Mouse (Mus musculus) embryo, embryonic 11.5 days (tissue): ENCODE measurements around the gene Myo9a.

ENCODE experiments used
- DNase-seq: peaks from one replicate; pipeline ENCODE4 v3.0.0-alpha.2; 2012; ENCODE audit warnings: low read depth, low spot score

The Myo9a gene

DNA sequence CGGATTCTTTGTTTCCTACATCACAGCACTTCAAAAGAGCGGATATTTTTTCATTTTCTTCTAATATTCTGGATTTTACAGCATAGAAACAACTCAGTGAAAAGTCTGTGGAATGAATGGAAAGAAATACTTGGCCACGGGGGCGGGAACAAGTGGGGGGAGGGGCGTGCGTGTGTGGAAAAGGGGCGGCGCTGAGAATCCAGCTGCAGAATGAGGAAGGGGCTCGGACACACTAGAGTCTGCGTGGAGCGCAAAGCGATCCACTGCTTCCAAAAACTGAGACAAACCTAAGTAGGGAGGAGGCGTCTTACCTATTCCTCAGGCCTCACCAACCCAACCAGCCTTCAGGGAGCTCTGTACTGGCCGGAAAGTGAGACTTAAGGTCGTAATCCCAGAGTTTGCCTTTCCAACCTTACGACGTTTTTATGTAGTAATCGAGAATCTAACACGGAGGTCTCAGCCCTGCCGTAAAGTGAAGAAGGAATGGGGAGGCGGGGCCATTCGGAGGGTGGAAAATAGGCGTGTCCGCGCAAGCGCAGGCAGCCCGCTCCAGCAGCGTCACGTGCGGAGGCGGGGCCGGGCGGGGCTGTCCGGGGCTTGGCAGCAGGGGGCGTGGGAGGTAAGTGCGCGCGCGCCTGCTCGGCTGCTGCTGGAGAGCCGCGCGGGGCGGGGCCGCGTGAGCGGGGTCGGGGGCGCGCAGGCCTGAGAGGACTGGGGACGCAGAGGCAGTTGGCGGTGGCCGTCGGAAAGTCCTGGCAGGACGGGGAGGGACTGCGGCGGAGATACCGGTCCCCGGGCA, at the start of gene Myo9a, which contains the start of gene Senp8:
Gene Myo9a (plus strand): TSS at position 630 of the 799 bp plus-strand sequence.
Gene Senp8 (minus strand): TSS at position 444 of the 799 bp plus-strand sequence.
- DNase-seq, result peak; percentile 98

DNA sequence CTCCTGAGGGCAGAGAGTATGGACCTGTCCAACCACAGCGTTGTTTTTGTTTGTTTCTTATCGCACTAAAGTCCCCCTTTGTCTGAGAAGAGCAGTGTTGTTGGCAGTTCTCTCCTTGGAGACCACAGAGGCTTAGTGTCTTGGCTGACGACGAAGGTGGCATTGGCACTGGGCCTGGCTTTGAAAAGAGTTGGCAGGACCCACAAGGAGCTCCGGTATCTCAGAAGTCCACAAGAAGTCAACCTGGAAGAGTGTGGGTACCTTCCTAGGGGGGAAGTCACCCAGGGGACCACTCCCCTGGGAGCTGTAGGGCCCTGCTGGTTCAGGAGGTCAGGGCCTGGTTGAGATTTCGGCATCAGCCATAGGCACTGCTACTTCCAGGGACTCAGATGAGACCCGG, 49.6 kb upstream of the Myo9a start:
- no peak for DNase-seq

DNA sequence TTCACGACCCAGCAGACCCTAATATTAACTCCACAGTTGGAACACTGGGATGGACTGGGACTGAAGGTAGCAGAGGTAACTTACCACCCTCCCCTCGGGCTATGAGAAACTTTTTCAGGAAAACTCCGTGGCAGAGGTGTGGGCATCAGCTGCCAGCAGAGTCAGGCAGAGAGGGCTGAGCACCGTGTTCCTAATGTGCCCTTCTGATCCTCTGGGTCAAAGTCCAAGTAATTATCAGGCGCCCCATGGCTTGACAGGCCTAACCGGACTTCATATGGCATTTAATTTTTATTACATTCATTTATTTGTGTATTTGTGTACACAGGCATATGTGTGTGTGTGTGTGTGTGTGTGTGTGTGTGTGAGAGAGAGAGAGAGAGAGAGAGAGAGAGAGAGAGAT, 47.6 kb upstream of the Myo9a start:
- no peak for DNase-seq

DNA sequence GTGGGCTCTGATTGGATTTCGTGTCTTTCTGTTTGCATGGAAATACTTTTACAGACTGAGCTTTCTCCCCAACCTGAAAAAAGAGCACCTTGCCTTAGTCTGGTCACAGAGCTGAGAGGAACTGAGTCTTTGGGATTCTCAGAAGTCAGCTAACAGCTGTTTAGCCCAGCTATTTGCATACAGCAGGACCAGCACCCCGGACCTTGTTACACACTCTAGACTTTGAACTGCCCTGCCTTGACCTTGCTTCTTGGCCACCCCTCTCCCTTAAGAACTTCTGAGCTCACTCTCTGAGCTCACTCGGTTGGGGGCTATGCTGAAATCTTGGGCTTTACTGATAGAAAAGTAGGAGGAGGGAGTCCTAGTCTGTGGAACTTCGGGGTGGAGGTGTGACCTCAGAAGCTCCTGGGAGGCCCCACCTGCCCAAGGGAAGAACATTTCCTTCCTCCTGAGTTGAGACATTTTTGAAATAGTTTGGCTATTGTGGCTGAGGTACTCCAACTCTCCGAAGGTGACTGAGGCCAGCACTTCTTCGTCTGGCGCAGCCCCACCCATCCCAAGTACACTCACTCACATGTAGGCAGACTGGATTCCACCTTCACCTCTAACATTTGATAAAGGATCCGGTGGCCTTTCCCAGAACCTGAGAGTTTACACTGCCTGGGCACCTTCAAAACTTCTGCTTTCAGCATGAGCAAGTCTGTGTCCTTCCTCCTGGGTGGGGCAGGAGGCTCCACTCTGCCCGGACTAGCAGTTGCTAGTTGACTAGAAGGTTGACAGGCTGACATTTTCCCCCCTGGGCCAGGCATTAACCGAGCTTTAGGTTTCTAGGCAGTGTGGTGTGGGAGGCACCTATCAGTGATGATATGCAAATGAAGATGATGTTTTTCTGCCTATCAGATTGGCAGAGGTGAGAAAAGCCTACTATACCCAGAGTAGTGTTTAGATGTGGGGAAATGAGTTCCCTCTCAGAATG, 43.6 kb upstream of the Myo9a start:
- DNase-seq, result no peak

DNA sequence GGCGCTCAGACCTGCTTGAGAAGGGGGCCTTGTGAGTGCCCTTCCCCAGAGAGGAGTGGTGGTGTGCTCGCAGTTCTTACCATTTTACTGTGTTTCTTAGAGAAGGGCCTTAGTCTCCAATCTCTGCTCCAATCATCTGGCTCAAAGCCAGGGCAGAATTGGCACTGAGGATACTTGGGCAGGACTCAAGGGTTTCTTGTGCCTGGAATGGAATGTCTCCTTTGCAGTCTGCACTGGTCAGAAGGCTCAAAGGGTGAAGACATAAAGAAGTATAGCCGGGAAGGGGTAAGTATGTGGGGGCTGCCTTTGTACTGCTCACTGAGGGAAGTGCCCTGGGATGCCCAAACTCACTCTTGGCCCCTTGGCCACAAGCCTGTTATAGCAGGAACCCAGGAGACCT, 41.5 kb upstream of the Myo9a start:
- no peak for DNase-seq

DNA sequence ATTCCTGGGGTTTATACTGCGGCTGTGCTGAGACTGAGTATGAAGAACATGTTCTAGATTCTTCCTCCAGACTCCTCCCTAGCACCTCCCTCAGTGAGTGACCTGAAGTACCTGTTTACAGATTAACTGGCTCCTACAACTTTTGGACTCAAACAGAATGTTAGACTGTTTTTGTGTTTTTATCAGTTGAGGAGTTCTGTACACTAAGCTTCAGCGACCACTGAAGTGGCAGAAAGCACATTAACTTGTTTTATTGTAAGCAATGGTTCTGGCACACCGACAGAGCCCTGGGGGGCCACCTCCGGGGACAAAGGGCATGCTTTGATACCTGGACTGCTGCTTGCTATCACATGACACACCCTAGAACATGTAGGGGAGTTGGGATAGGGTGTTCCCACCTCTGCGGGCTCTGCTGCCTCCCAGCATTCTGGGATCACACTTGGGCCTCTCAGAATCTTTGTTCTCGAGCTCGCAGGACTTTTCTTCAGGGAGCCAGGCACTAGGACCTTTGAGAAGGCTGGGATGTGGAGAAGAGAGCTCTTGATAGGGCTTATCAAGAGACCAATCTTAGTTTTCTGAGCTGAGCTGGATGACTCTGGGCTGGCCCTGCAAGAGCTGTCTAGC, 34.3 kb upstream of the Myo9a start:
- no peak for DNase-seq

DNA sequence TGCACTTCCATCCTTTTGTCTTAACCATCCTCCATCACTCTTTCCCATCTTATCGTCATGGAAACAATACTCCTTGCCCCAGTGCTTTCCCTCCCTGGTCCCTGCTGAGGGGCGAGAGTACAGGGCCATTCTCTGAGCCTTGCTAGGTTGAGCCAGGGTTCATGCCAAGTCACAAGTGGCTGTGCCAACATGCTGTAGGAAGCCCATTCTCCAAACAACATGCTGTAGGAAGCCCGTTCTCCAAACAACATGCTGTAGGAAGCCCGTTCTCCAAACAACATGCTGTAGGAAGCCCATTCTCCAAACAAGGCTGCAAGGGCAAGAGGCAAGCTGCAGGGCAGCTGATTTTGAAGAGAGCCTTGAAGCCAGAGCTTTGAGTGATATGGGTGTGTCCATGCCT, 32.5 kb upstream of the Myo9a start:
- DNase-seq, result no peak

DNA sequence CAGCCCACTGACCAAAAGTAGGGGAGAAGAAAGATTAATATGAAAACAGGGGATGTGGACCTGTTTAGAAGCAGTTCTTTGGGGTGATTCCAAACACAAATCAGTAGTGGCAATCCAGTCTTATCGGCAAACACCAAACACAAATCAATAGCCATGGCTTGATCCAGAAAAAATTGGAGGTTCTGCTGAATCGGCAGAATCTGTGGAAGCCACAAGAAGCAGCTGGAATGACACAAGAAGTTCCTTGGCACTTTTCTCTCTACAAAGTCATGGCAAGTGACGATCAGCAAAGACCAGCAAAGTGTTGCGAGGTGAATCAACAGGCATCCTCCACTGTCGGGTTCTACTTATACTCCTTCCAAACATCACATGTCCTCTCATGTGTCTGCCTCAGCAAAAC, 29.6 kb upstream of the Myo9a start:
- no peak for DNase-seq

DNA sequence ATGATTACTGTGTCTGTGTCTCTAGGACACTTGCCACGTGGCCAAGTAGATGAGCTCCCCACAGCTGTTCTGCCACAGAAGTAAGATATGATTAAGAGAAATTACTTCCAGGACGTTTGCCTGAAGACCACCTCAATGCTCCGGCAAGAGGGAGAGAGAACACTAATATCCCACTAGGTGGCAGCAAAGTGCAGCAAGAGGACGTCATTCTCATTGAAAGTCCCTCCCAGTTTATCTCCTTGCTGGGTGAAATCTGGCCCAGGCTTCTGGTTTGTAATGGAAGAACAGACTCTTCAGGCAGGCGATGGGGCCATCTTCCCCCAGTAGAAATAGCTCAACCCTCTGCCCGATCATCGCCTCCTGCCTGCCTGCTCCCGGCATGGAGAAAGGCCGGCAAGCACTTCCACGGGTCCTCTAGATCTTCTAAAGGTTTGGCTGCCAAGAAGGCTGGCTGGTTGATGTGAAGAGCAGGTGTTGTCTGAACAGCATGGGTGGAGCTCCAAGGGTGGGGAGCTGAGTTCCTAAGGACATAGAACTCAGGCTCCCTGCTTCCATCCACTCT, 27.5 kb upstream of the Myo9a start:
- peak; percentile 76 for DNase-seq

DNA sequence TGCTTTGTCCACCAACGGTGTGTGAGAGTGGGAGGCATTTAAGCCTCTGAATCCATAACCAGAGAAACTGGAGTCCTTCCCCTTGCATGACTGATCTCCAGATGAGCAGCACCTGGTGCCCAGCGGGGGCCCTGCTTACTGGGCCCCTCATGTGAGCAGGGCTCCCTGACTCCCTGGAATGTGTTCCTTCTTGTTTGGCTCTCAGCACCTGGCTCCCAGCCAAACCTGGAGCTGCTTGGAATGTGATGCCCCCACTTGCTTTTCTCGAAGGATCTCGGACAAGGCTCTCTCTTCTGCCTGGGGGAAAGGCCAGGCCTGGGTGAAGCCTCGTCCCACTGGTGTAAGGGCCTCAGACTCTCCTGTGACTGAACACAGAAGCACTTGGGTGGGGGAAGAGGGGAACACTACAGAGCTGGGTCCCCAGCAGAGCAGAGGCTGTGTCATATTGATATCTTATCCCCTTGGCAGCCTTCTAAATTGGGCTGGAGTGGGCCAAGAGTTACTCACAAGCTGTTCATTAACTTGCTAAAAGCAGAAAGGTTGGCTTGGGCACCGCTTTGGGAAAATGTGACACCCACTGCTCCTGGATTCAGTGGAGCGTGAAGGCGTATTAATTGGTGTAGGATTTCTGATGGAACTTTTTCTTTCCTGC, 26.8 kb upstream of the Myo9a start:
- DNase-seq, result peak; percentile 14

DNA sequence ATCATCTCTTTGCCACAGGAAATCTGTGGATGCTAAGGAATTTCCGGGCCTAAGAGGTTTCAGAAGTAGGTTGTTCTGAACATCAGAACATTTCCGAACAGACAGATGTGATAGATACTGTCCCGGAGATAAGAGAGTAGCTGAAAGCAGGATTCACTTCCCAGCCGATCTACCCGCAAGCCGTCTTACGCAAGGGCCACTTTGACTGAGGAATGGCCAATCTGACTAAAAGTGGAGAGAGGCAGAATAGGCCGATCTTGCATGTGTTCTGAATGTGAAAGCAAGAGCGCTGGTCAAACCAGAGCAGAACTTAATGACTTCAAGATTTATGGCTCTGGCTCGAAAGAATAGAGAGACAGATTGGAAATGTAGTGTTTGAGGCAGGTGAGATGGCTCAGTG, 25.2 kb upstream of the Myo9a start:
- DNase-seq, result no peak

DNA sequence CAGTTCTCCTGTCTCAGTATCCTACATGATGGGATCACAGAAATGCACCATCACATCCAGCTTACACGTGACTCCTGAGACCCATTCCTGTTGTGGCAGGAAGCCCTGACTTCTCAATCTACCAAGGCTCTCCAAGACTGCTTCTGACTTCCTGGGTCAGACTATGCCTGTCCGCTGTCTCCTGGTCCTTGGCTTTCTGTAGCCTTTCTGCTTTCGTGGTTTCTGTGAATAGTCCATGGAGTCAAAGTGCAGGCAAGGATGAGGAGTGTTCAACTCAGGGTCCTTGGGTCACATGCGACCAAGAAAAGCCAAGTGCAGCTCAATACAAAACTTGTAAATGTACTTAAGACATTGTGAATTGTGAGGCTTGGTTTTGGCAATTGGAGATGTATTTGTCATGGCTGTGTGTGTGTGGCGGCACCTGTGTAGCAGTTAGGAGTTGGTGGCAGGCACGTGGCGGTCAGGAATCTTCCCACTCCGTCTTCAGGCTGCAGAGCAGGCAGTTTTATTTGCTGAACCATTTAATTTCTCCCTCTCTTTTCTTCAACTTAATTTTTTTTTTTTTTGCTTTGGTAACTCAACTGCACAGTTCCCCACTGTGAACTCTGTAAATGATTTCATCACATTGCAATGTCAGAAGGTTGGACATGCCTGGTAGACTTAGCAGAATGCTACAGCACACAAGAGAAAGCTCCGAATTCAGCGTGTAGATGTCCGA, 23.0 kb upstream of the Myo9a start:
- DNase-seq, result no peak

DNA sequence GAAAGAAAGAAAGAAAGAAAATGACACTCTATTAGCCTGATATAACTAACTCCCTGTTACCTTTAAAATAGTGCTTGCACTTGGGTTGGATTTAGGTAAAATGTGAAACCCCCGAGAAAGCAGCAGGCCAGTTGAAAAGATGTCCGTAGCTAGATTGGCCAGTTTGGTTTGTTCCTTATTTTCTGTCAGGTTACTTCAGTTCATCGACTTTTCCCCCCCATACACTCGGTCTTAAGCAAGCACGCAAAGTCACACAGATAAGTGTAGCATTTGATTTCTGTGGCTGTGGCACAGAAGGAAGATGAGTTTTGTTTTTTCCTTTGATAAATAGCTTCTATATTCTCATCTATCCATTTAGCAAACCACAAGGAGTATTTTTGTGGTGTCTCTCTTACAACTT, 19.6 kb upstream of the Myo9a start:
- DNase-seq, result no peak

DNA sequence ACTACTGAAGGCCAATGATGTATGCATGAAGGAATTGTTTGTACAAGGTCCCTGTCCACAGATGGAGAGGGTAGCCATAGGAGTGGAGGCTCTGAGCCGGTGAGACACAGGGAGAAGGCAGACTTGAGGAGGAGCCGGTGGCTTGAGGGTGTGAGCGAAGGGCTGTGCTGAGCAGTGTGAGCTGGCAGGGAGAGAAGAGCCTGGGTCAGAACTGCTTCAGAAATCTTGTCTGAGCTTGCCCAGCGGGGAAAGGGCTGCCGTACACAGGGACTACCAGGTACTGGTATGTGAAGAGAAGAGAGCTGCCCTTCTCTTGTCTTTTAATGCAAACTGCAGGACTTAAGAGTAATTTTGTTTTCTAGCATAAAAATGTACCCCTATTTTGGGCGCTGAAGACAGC, 17.6 kb upstream of the Myo9a start:
- DNase-seq, result no peak

DNA sequence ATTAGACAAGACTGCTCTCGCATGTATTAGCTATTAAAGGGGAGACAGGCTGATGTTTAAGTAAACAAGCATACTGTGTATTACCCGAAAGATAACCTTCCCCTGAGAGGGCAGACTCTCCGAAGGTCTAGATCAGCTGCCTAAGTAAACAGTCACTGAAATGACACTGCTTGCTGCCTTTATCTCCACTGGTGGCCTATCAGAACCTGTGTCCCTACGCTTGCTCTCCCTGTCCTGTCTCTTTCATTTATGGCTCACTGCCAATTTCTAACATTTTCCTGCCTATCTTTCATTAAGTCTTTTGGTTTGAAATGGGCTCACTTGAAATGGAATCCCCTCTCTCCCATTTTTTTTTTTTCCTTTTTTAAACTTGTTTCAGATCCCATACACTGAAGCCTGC, 15.3 kb upstream of the Myo9a start:
- no peak for DNase-seq

DNA sequence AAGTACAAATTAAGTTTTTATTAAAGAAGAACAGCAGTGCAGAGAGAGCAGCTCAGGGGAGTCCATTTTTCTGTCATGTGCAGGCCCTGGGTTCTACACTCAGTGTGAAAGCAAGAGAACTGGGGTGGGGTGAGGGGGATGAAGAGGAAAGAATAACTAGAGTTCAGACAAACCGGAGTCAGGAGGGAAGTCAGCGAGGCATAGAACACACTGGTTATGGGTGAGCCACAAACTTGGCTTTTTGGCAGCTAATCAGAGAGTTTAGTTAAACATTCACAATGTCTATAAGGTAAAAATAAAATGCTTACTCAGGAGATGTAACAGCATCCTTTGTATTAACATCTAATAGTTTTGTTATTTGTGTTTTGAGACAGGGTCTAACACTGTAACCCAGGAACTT, 10.1 kb upstream of the Myo9a start:
- no peak for DNase-seq

DNA sequence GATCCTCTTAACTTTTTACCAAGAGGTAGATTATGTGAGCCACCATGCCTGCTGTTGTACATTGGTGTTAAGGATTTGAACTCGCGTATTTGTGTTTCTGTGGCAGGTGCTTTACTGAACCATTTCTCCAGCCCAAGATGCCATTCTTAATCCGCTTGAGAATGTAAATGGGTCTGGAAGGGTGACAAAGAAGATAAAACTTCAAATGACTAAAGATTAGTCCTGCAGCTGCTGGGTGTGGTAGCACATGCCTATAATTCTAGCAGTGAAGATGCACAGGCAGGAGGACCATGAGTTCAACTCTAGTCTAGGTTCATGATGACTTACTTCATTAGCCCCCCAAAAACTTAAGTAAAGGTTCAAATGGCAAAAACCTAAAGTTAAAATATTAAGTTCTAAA, 6.8 kb upstream of the Myo9a start:
- DNase-seq, result no peak

DNA sequence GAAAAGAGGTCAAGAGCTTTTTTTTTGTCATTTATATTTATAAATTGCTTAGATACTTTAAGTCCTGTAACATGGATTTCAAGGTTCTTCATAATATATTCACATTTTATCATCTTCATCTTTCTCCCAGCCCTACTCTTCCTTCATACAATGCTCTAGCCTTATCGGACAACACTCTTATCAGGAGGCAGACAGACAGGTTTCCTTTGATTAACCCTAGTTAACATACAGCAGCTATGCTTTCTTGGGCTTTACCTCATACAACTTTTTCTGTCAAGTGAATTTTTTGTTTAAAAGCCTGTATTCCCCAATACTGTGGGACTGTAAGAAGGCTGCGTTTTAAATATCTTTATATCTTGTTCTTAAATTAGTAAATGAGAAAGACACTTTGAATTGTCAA, 2.3 kb upstream of the Myo9a start:
- DNase-seq, result no peak

DNA sequence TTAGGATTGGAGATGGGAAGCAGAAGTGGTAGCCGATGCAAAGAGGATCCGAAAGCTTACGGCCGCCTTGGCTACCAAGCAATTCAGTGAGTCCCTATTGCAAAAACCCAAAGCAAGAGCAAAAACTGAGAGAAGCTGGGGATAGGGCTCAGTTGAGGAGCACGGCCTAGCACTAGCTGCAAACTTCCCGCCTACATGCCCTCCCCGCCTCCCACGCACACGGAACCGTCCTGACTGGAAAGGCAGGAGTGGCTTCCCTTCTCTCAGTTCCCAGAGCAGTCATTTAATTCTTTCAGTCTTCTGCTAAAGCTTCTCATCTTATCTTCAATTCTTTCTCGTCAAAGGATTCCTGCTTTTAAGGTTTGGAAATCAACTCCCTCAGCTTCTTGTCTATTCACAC, 1.7 kb upstream of the Myo9a start:
- DNase-seq, result no peak

DNA sequence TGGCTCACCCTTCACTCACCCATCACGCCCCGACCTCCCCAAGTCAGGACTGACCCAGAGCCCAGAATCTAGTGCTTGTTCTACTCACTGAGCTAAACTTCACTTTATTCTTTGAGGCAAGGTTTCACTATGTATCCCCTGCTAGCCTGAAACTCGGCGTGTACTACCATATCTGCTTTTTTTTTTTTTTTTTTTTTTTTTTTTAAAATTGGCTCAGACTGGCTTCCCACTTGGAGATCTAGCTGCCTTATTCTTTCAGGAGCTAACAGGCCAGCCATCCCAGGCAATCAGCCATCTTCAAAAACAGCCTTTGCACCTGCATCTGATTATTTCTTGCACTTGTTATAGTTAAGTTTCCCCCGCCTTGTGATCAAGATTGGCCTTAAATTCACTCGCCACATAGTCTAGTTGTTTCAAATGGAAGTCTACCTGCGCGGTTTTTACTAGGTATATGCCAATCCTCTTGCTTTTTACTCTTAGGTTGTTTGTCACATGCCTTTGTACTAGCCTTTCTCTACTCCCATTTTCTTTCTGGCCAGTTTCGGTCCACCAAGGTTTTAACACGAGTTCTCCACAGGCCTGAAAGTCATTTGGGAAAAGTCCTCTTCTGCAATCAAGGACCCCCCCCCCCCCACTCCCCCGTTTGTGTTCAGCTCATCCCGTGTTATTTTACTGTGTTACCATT, 973 bp upstream of the Myo9a start:
- DNase-seq, result no peak
